Mouse (Mus musculus) E14TG2a.4 (cell line): ENCODE results near the gene Plxdc2.

ENCODE experiments used
- H3K27me3 ChIP-seq: 2 replicates; pipeline ENCODE4 v1.6.1; 2014; ENCODE audit warnings: low read length, control low read depth; ENCODE audit not compliant: insufficient read depth
- H3K36me3 ChIP-seq: 2 replicates; pipeline ENCODE4 v1.6.1; 2014; ENCODE audit warnings: low read length, control low read depth; ENCODE audit not compliant: insufficient read depth
- H3K4me1 ChIP-seq: replicated peaks from 2 replicates; pipeline ENCODE4 v1.6.1; 2014; ENCODE audit warnings: low read depth, low read length, control low read depth
- H3K4me3 ChIP-seq: replicated peaks from 2 replicates; pipeline ENCODE4 v1.5.1; 2014; ENCODE audit warnings: mild to moderate bottlenecking, low read length
- H3K9me3 ChIP-seq: 2 replicates; pipeline ENCODE4 v1.6.1; 2014; ENCODE audit warnings: low read length, control low read depth
- CTCF ChIP-seq: conservative IDR thresholded peaks from 2 replicates; pipeline ENCODE4 v1.5.1; 2014; ENCODE audit warnings: low read length
- NANOG ChIP-seq: IDR thresholded peaks from 2 replicates; pipeline ENCODE4 v1.6.1; 2014; ENCODE audit warnings: borderline replicate concordance, low read length, mixed read lengths
- POU5F1 ChIP-seq: IDR thresholded peaks from 2 replicates; pipeline ENCODE4 v1.6.1; 2014; ENCODE audit warnings: low read length, borderline replicate concordance

Gene Plxdc2

DNA sequence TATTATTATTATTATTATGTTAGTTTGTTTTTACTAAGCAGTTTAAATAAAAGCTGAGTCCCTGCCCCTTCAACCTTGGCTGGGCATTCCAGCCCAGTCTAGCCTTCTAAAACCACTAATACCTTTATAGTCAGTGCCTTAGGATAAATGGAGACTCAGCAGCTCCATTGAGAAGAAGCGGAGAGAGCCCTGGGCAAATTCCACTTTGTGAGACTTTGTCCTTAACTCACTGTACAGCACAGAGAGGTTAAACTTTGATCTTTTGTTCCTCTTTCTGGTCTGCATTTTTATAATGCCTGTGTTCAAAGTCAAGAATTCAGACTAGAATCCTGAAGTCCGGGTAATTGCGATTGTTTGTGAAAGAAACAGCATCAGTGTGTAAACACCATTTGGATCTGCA is 41.4 kb downstream of the Plxdc2 start:
- H3K4me1 ChIP-seq: no peaks in the 10 kb centered on the region
- H3K9me3 ChIP-seq: no peaks in the 10 kb centered on the region
- H3K36me3 ChIP-seq: no peaks in the 10 kb centered on the region
- no peaks in the 10 kb centered on the region for H3K27me3 ChIP-seq
- no peak overlapping the region for H3K4me3 ChIP-seq
- TF ChIP-seq POU5F1: no peak
- TF ChIP-seq CTCF: no peak
- TF ChIP-seq NANOG: no peak

DNA sequence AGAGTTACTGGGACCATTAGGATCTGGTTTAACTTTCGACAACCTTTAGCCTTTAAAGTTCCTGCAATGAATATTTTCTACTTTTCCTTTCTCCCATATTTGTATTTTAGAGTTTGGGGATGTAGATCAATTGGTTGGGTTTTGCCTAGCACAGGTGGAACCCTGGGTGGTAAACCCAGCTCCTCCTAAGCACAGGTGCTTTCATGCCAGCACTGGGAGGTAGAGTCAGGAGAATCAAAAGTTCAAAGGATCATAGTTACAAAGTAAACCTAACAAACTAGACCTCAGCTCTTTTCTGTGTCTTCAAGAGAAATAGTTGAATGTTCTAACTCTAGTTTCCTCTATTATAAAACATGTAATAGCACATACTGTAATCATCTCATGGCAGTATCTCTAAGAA is 41.9 kb downstream of the Plxdc2 start:
- Histone ChIP-seq H3K4me3 (no peak overlapping the region), H3K36me3 (no peaks in the 10 kb centered on the region), H3K9me3 (no peaks in the 10 kb centered on the region), H3K4me1 (no peaks in the 10 kb centered on the region), H3K27me3 (no peaks in the 10 kb centered on the region)
- TF ChIP-seq POU5F1: no peak
- TF ChIP-seq NANOG: no peak
- TF ChIP-seq CTCF: no peak

DNA sequence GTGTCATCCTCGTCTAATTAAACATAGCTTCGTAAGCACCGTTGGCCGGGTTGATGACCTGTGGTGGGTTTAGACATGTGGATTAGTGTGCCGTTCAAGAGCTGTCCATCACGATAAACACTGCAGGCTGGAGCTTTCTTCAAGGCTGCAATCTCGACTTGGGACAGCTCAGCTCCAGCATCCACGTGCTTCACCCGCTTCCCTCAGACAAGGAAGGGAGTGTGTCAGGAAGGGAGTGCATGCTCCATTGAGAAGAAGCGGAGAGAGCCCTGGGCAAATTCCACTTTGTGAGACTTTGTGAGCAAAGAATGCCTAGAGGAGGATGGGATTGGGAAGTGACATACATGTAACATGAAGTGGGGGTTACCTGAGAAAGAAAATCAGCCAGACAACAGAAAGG is 42.8 kb downstream of the Plxdc2 start:
- Histone ChIP-seq H3K4me1 (no peaks in the 10 kb centered on the region), H3K36me3 (no peaks in the 10 kb centered on the region), H3K27me3 (no peaks in the 10 kb centered on the region), H3K4me3 (no peak overlapping the region), H3K9me3 (no peaks in the 10 kb centered on the region)
- no peak for TF ChIP-seq POU5F1
- TF ChIP-seq CTCF: no peak
- no peak for TF ChIP-seq NANOG

DNA sequence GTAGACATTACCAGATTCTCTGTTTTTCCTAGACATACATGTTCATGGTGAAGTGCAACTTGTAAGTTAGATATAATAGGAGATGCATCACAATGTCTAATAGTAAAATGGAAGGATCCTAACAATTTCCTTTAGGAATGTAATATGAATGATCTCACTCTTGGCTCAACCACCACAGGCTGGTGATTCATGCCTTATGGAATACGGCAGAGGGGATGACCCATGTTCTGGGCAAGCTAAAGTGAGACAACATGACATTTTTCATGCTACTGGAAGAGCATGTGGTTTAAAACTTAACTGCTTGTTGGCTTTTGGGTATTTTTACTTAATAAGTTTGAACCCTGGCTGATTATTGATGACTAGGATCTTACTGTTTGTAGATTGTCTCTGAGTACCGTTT is 50.4 kb downstream of the Plxdc2 start:
- Histone ChIP-seq H3K27me3 (no peaks in the 10 kb centered on the region), H3K9me3 (no peaks in the 10 kb centered on the region), H3K4me1 (no peaks in the 10 kb centered on the region), H3K4me3 (no peak overlapping the region), H3K36me3 (no peaks in the 10 kb centered on the region)
- TF ChIP-seq POU5F1 (no peak), CTCF (no peak), NANOG (no peak)

DNA sequence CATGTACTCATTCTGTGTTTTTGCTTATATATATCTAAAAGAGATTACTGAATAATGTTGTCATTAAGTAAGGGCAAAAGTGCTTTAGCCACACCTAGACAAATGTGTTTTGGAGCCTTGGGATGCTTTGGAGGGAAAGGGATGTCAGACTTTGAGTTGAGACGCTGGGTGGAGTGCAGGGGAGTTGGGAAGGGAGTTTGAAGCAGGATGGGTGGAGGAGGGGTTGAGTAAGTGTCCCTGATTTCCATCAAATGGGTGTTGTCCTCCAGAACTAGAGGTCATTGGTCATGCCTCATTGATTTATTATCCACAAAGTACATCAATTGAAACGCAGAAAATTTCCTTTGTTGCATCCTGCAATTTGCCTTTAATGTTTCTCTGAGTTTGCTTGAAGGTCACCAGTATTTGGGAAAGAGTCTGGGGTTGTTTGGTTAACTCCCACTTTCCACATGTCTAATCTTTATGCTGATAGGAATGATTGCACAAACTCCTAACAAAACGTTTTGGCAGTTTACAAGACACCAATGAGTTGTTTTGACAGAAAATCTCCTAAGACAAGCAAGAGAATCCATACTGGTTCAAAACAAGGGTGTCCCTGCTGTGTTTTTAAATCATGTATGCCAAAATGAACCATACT is 58.4 kb downstream of the Plxdc2 start:
- no peak overlapping the region for H3K4me3 ChIP-seq
- no peaks in the 10 kb centered on the region for H3K36me3 ChIP-seq
- H3K9me3 ChIP-seq: no peaks in the 10 kb centered on the region
- TF ChIP-seq NANOG (no peak), CTCF (no peak)
- H3K27me3 ChIP-seq: no peaks in the 10 kb centered on the region
- H3K4me1 ChIP-seq: no peaks in the 10 kb centered on the region

DNA sequence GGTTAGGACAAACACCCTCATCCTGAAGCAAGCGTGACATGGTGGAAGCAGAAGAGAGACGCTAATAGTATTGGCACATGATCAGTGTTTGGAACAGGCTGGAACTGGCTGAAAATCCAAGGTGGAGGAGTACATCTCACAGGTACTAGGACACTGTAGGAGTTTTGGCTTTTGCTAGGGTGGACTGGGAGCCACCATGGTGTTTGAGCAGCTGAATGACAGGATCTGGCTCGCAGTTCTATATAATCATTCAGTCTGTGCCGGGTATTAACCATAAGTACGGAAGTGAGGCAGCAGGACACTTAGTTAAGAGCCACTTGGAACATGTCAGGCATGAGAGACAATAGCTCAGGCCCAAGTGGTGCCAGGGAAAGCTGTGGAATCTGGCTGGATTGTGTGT is 82.9 kb downstream of the Plxdc2 start:
- H3K4me1 ChIP-seq: no peaks in the 10 kb centered on the region
- H3K36me3 ChIP-seq: no peaks in the 10 kb centered on the region
- no peak overlapping the region for H3K4me3 ChIP-seq
- H3K9me3 ChIP-seq: no peaks in the 10 kb centered on the region
- TF ChIP-seq CTCF: no peak
- TF ChIP-seq POU5F1: no peak
- no peak for TF ChIP-seq NANOG
- no peaks in the 10 kb centered on the region for H3K27me3 ChIP-seq

DNA sequence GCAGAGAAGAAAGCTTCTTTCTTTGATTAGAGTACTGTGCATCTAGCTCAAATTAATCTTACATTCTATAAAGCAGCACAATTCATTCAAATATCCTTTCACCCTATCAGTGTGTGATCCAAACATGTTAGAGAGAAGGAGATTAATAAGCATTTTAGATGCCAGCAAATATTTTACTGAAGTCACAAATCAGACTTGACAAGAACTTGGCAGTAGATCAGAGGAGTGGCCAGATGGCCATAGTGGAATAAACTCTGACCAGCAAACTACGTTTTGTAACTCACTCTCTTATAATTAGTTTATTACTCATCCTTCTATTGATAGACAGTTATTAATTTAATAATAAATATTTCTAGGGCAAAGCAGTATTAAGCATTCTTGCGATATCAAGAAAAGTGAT is 86.5 kb downstream of the Plxdc2 start:
- Histone ChIP-seq H3K4me1 (no peaks in the 10 kb centered on the region), H3K9me3 (no peaks in the 10 kb centered on the region), H3K36me3 (no peaks in the 10 kb centered on the region), H3K27me3 (no peaks in the 10 kb centered on the region), H3K4me3 (no peak overlapping the region)
- no peak for TF ChIP-seq NANOG
- no peak for TF ChIP-seq CTCF
- no peak for TF ChIP-seq POU5F1

DNA sequence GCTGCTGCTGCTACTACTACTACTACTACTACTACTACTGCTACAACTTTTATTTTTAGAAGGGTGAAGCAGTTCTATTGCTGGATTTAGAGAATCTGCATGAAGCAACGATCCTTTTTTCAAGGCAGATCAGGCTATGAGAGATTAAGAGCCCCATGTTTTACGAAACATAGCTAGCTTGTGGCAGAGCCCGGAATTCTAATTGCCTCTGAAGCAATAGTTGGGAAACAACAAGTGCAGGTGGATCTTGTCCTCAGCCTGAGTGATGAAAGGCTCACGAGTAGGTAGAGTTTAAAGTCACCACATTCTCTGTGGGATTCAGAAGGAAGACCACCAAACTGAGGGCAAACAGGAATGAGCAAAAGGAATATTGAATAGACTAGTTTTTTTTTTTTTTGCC is 91.8 kb downstream of the Plxdc2 start:
- H3K4me1 ChIP-seq: peaks cover 3% of the 10 kb centered on the region; the same call in 1 of the 2 replicates
- no peaks in the 10 kb centered on the region for H3K36me3 ChIP-seq
- no peaks in the 10 kb centered on the region for H3K9me3 ChIP-seq
- H3K27me3 ChIP-seq: no peaks in the 10 kb centered on the region
- H3K4me3 ChIP-seq: no peak overlapping the region
- TF ChIP-seq NANOG (no peak), POU5F1 (no peak), CTCF (no peak)

DNA sequence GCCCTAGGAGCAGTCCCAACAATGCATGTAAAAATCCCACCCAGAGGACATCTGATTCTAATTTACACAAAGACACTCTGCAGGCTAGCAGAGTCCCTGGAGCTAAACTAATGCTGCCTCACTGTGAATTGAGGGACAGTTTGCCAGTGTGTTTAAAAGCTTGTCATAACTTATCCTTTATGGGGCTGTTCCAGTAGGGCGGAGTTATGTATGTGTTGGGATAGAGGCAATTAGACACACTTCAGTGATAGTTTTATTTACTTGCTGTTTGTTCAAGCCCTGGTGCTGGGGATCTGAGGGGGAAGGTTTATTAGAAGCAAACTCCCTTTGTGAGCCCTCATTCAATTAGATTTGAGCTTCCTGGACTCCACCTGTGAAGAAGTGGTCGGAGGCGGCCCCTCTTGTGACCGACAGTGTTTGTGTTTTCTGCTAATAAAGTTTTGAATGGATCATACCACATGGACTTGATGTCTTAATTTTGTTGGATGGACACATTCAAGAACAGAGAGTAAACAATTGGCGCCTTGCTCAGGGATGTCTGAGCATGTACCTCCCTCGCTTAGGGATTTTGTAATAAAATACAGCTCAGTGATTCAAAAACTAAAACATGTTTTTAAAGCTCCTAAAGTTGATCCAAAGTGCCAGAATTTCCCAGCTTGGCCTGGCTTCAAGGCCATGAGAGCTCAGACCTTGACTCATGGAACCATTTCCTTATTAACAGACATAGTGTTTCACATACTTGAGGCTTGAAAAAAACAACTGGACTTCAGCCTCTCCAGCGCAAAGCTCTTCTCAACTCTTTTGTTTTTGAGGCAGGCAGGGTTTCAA is 94.9 kb downstream of the Plxdc2 start:
- H3K9me3 ChIP-seq: no peaks in the 10 kb centered on the region
- H3K27me3 ChIP-seq: no peaks in the 10 kb centered on the region
- no peak overlapping the region for H3K4me3 ChIP-seq
- no peaks in the 10 kb centered on the region for H3K36me3 ChIP-seq
- peaks cover 3% of the 10 kb centered on the region; the same call in 1 of the 2 replicates for H3K4me1 ChIP-seq
- TF ChIP-seq POU5F1 (no peak), NANOG (no peak), CTCF (no peak)
